Mouse (Mus musculus): Measurements from ENCODE around the gene Tbx15. TPM values are rescaled to one million over a fixed set of nuclear protein-coding genes. Genes with fewer than 3 reads are reported as not detected.

Tbx15 gene
- total and polyA plus RNA-seq, 2 experiments from 2014 or later: 0.64 to 4.3 TPM

DNA sequence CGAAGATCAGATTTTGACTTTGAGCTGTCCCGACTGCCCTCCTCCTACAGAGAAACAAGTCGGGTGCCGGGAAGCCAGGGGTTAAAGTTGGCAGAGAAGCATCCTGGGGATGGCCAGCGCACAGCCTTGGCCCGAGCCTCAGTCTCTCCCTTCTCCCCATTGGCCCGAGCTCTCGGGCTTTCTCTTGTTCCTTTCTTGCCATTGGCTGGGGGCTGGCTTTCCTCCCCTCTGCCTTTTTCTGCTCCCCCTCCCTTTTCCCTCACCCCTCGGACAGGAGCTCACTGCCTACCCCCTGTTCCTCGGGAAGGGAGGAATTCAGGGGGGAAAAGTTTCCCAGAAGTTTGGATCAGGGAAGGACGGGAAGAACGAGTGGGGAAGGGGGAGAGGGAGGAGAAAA lies 12.9 kb downstream of the Tbx15 start:
- H3K36me3 ChIP-seq (ENCODE audit: insufficient read depth, low read length): no peaks in the 10 kb centered on the region
- H3K9me3 ChIP-seq (ENCODE audit: low read length): no peaks in the 10 kb centered on the region
- DNase-seq (ENCODE audit: low spot score) (no peak), ATAC-seq (no peak)
- no peak overlapping the region for H3K9ac ChIP-seq (replicated peaks; ENCODE audit: low read length)
- no peak overlapping the region for H3K27ac ChIP-seq
- peak overlapping the region; percentile 28; the same call in 1 of the 2 replicates for H3K4me3 ChIP-seq (ENCODE audit: low read length)
- WGBS: under 1% methylated on average over 12 of the region's 12 CpGs
- TF ChIP-seq CTCF (IDR thresholded peaks at IDR 0.05; ENCODE audit: low read depth): no peak
- H3K4me1 ChIP-seq (ENCODE audit: insufficient read depth, low read length): no peaks in the 10 kb centered on the region
- H3K4me2 ChIP-seq (ENCODE audit: low read depth, low read length): peak overlapping the region; percentile 48
- H3K27me3 ChIP-seq (ENCODE audit: insufficient read depth, low read length): peaks cover 90% of the 10 kb centered on the region

- ATAC-seq: peak; percentile 36; the same call in 1 of the 2 replicates
- under 1% methylated on average over 69 of the region's 73 CpGs for WGBS
- H3K27me3 ChIP-seq (ENCODE audit: insufficient read depth, low read length): peaks cover 92% of the 10 kb centered on the region
- no peak for DNase-seq (ENCODE audit: low spot score)
- no peak overlapping the region for H3K9ac ChIP-seq (replicated peaks; ENCODE audit: low read length)
- H3K4me1 ChIP-seq (ENCODE audit: insufficient read depth, low read length): no peaks in the 10 kb centered on the region
- H3K4me3 ChIP-seq (ENCODE audit: low read length): peak overlapping the region; percentile 28
- H3K9me3 ChIP-seq (ENCODE audit: low read length): no peaks in the 10 kb centered on the region
- peak overlapping the region; percentile 48 for H3K4me2 ChIP-seq (ENCODE audit: low read depth, low read length)
- H3K36me3 ChIP-seq (ENCODE audit: insufficient read depth, low read length): no peaks in the 10 kb centered on the region
- no peak for TF ChIP-seq CTCF (IDR thresholded peaks at IDR 0.05; ENCODE audit: low read depth)
- no peak overlapping the region for H3K27ac ChIP-seq
These were observed 13.6 kb downstream of the Tbx15 start for GRCm38 (mm10) chr3:99253497-99254451.

- Histone ChIP-seq H3K4me1 (ENCODE audit: insufficient read depth, low read length) (no peaks in the 10 kb centered on the region), H3K4me2 (ENCODE audit: low read depth, low read length) (no peak overlapping the region), H3K9me3 (ENCODE audit: low read length) (no peaks in the 10 kb centered on the region), H3K27ac (no peak overlapping the region), H3K4me3 (ENCODE audit: low read length) (peak overlapping the region; percentile 28), H3K9ac (replicated peaks; ENCODE audit: low read length) (no peak overlapping the region), H3K36me3 (ENCODE audit: insufficient read depth, low read length) (no peaks in the 10 kb centered on the region), H3K27me3 (ENCODE audit: insufficient read depth, low read length) (peaks cover 92% of the 10 kb centered on the region)
- TF ChIP-seq CTCF (IDR thresholded peaks at IDR 0.05; ENCODE audit: low read depth): no peak
- DNase-seq (ENCODE audit: low spot score): no peak
- ATAC-seq: no peak
- 3% methylated on average over 15 of the region's 15 CpGs for WGBS
These were observed 14.5 kb downstream of the Tbx15 start for GRCm38 (mm10) chr3:99254559-99255151.

DNA sequence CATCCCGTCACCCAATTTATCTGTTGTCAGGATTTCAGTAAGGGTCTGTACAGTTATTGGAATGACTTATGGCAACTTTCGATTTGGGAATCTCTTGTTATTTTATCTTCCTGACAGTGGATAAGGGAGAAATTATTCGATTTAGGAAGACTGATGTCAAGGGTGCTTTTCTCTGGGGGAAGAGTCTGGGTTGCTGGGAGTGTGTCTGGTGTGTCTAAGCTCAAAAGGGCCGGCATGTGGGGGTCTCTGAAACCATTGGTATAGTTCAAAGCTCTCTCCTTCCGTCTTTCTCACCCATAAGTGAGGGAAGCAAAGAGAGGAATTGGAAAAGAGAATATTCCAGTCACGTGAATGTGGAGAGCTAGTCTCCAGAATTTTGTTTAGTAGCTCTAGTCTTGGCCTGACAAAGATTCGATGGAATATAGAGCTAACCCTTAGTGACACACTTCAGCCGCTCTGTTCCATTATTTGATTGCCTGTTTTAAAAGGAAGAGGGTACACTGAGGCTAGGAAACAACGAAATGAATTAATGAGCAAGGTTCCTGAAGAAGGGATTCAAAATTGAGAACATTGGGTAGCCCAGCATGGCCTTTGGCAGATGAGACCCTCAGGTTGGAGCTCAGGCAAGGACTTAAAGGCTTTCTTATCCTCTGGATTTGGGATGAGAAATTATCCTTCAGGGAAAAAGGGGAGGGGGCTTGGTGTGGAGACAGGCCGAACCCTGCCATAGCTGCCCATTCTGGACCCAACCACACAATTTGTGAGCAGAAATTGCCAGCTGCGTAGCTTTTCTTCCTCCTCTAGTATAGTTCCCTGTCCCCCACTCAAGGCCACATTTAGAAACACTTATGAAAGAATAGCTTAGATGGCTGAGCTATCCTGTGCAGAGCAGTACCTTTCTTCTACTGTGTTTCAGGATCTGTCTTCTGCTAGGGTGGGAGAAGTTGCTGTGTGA lies 15.5 kb downstream of the Tbx15 start:
- DNase-seq (ENCODE audit: low spot score): no peak
- no peaks in the 10 kb centered on the region for H3K9me3 ChIP-seq (ENCODE audit: low read length)

GRCm38 (mm10) chr3:99256366-99256750 lies 16.2 kb downstream of the Tbx15 start:
- ATAC-seq: no peak
- Histone ChIP-seq H3K27ac (no peak overlapping the region), H3K4me1 (ENCODE audit: insufficient read depth, low read length) (no peaks in the 10 kb centered on the region), H3K9ac (replicated peaks; ENCODE audit: low read length) (no peak overlapping the region), H3K9me3 (ENCODE audit: low read length) (no peaks in the 10 kb centered on the region), H3K36me3 (ENCODE audit: insufficient read depth, low read length) (no peaks in the 10 kb centered on the region), H3K4me3 (ENCODE audit: low read length) (no peak overlapping the region), H3K27me3 (ENCODE audit: insufficient read depth, low read length) (peaks cover 89% of the 10 kb centered on the region), H3K4me2 (ENCODE audit: low read depth, low read length) (no peak overlapping the region)
- TF ChIP-seq CTCF (IDR thresholded peaks at IDR 0.05; ENCODE audit: low read depth): no peak
- WGBS: 5% methylated on average over 11 of the region's 11 CpGs
- DNase-seq (ENCODE audit: low spot score): no peak

More for the DNA sequence above, 15.5 kb downstream of the Tbx15 start:
- no peaks in the 10 kb centered on the region for H3K4me1 ChIP-seq (ENCODE audit: insufficient read depth, low read length)
- ATAC-seq: no peak
- H3K27ac ChIP-seq: no peak overlapping the region
- no peak for TF ChIP-seq CTCF (IDR thresholded peaks at IDR 0.05; ENCODE audit: low read depth)
- H3K27me3 ChIP-seq (ENCODE audit: insufficient read depth, low read length): peaks cover 89% of the 10 kb centered on the region
- 9% methylated on average over 11 of the region's 11 CpGs for WGBS
- H3K36me3 ChIP-seq (ENCODE audit: insufficient read depth, low read length): no peaks in the 10 kb centered on the region
- no peak overlapping the region; the same call in 1 of the 2 replicates for H3K4me3 ChIP-seq (ENCODE audit: low read length)
- no peak overlapping the region for H3K9ac ChIP-seq (replicated peaks; ENCODE audit: low read length)
- H3K4me2 ChIP-seq (ENCODE audit: low read depth, low read length): no peak overlapping the region

- Histone ChIP-seq H3K36me3 (ENCODE audit: insufficient read depth, low read length) (no peaks in the 10 kb centered on the region), H3K4me2 (ENCODE audit: low read depth, low read length) (no peak overlapping the region), H3K27me3 (ENCODE audit: insufficient read depth, low read length) (peaks cover 89% of the 10 kb centered on the region), H3K4me3 (ENCODE audit: low read length) (no peak overlapping the region), H3K9ac (replicated peaks; ENCODE audit: low read length) (no peak overlapping the region), H3K27ac (no peak overlapping the region), H3K4me1 (ENCODE audit: insufficient read depth, low read length) (no peaks in the 10 kb centered on the region), H3K9me3 (ENCODE audit: low read length) (no peaks in the 10 kb centered on the region)
- TF ChIP-seq CTCF (IDR thresholded peaks at IDR 0.05; ENCODE audit: low read depth): peak; percentile 33
- no peak for ATAC-seq
- WGBS: 1% methylated on average over 20 of the region's 20 CpGs
- peak; percentile 48 for DNase-seq (ENCODE audit: low spot score)
These were observed 16.6 kb downstream of the Tbx15 start for GRCm38 (mm10) chr3:99256766-99257165.

All from hindbrain, postnatal 0 days (tissue).